Mouse (Mus musculus): ENCODE results near the gene Tiam2. TPM values are rescaled to one million over a fixed set of nuclear protein-coding genes. Genes with fewer than 3 reads are reported as not detected.

Gene Tiam2
- total RNA-seq, 2 experiments from 2014 or later: 89.3 to 104 TPM

GRCm38 (mm10) chr17:3389741-3390140 is 63.4 kb downstream of the Tiam2 start:
- DNase-seq: no peak
- intact Hi-C loops (cut with DNase I): no loop called here

- DNase-seq: no peak
These were observed 67.6 kb downstream of the Tiam2 start for GRCm38 (mm10) chr17:3393981-3394380.

GRCm38 (mm10) chr17:3394985-3395384 is 68.6 kb downstream of the Tiam2 start:
- DNase-seq: no peak
- intact Hi-C loops (cut with DNase I): loop anchor here (5.0 kb wide), 1 partner anchor 48 kb away; no protein-coding TSS in a partner anchor

More at GRCm38 (mm10) chr17:3393981-3394380, 67.6 kb downstream of the Tiam2 start:
- intact Hi-C loops (cut with DNase I): no loop called here

DNA sequence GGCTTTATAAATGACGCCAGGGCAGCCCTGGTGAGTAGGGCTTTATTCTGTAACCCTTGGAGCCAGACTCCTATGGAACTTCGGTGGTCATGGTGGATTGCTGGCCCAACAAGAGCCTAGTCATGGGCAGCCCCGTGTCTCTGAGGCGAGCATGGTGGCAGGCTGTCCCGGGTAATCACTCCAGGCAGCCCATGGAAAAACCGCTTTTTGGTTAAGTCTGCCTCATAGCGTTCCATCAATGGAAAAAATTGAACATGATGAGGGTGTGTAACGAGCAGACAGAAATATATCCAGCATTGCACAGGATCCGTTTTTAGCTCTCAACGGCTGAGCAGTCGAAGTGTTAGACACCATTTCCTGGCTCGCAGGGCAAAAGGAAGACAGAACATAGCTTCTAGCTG is 70.5 kb downstream of the Tiam2 start:
- no peak for DNase-seq

GRCm38 (mm10) chr17:3397836-3398235 is 71.5 kb downstream of the Tiam2 start:
- intact Hi-C loops (cut with DNase I): loop anchor here (5.0 kb wide), 1 partner anchor 51 kb away; no protein-coding TSS in a partner anchor

More for the DNA sequence above, 70.5 kb downstream of the Tiam2 start:
- intact Hi-C loops (cut with DNase I): loop anchor here (5.0 kb wide), 1 partner anchor 50 kb away; no protein-coding TSS in a partner anchor

DNA sequence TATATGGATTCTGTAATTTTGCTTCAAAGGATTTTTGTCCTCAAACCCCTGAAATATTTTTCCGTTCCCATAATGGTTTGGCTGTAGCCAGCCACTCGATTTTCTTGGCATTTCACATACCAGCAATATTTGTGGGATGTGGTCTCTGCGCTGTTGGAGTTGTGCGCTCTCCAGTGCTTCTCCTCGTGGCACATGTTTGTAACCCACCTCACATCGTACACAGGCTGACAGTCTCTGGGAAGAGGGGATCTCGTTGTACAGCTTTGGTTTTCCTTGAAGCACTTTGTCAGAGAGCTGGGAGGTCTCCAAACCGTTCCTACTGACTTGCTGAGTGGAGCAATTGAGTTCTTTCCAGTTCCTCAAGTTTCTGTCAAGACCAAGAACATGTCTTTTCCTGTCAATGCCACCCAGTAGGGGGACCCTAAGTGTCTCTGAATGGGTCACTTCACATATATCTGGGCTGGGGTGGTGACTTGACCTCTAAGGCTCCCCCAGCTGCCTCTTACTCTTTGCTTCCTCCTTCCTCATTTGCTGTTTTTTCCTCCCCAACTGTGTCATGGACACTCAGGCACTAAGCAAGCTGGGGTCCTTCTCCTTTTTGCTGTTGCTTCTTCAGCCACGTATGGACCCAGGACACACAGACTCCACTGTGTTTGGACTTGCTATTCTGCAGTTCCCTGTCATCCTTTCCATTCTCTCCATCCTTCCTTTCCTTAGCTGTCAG is 79.1 kb downstream of the Tiam2 start:
- no peak for DNase-seq
- intact Hi-C loops (cut with DNase I): no loop called here

More at GRCm38 (mm10) chr17:3397836-3398235, 71.5 kb downstream of the Tiam2 start:
- DNase-seq: no peak

- intact Hi-C loops (cut with DNase I): no loop called here
- no peak for DNase-seq
These were observed 80.7 kb downstream of the Tiam2 start for GRCm38 (mm10) chr17:3407051-3407450.

DNA sequence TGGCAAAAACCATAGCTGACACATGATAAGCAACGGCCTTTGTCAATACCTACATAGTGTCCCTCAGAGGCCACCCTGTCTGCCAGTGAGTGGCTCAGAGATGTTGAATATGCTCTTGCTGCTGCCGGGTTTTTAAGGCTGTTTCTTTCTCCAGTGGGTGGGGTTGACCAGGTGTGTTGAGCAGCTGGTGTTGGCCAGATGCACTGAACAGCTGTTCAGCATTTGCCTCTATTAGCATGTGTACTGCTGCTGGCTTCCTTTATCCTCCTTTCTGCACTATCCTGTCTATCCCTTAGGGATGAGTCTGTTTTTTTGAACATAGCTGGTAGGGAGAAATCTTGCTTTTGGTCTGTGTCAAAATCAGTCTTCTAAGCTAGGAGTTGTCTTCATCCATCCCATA is 83.9 kb downstream of the Tiam2 start:
- intact Hi-C loops (cut with DNase I): no loop called here

DNA sequence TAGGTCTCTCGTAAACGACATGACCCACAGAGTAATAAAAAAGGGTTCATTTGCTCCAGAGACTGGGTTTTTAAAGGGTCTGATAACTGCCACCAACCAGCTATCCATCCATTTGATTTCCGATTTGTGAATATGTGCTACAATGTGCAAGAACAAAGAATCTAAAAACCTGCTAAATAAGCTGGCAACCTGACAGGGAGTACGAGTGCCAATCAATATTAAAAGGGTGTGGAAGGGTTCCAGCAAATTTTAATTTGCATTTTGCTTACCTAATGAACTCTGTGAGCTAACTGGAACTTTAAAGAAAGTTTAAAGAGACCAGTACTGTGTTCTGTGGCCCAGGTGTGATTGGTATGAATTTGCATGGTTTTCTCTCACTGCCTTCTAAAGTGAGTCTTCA is 86.4 kb downstream of the Tiam2 start:
- DNase-seq: no peak
- intact Hi-C loops (cut with DNase I): no loop called here

More for the DNA sequence above, 83.9 kb downstream of the Tiam2 start:
- DNase-seq: no peak

DNA sequence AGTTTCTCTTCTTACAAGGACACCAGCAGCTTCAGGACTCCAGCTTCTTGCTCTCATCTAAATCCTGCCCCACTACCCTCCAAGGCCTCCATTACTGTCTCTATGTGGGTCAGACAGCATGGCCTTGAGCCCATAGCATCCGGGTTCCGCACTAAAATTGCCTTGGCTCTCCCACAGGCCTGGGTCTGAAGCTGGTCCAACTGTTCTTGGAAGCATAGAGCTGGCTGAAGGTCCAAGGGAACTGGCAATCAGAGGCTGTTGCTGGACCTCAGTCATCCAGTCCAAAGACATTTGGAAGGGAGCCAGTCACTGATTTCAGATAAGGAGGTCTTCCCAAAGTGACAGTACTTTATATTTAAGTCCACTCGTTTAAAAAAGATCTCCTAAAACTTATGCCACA is 89.2 kb downstream of the Tiam2 start:
- DNase-seq: peak; percentile 60
- intact Hi-C loops (cut with DNase I): no loop called here

GRCm38 (mm10) chr17:3416401-3416800 is 90.0 kb downstream of the Tiam2 start:
- DNase-seq: no peak
- intact Hi-C loops (cut with DNase I): no loop called here

DNA sequence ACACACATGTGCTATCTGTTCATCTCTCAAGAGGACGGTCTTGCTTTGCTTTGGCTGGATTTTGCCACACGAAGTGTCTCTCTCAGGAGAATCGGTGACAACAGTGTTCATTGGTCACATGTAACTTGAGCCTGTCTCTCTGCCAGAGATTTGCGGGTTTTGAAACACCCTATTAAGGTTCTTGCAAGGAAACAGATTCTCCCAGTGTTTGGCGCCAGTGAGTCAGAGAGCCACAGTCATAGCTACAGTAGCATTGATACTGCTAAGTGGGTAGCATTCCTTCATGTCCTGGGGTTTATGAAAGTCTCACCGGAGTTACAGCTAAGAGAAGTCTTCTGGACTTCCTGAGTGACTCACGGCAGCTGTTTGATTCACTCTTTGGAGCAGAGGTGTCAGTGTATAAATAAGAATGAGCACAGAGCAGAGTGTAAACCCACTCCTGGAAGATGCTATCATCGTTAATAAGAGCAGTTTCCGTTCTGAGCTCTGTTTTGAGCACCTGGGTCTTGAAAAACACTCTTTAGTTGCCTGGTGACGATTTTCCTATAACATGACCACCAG is 93.1 kb downstream of the Tiam2 start:
- no peak for DNase-seq
- intact Hi-C loops (cut with DNase I): no loop called here

DNA sequence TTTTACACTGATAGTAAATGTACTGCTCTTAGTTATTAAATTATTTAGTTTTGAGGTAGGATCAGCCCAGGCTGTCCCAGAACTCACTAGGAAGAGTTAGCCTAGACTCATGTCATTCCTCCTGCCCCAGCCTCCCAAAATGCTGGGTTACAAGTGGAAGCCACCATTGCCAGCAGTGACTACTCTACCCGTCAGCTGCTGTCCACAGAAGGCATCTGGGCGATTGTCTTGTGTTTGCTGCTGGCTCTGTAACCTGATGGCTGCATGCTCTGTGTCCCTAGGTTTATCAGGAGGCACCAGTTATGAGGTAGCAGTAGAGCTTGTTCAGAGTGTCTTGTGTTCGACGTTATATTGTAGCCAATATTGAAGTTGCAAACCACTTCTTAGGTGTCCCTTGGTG is 93.8 kb downstream of the Tiam2 start:
- no peak for DNase-seq
- intact Hi-C loops (cut with DNase I): no loop called here

- intact Hi-C loops (cut with DNase I): no loop called here
These were observed 97.0 kb downstream of the Tiam2 start for GRCm38 (mm10) chr17:3423416-3423815.

GRCm38 (mm10) chr17:3428659-3429058 is 102.3 kb downstream of the Tiam2 start:
- no peak for DNase-seq
- intact Hi-C loops (cut with DNase I): no loop called here

More at GRCm38 (mm10) chr17:3423416-3423815, 97.0 kb downstream of the Tiam2 start:
- no peak for DNase-seq

GRCm38 (mm10) chr17:3432590-3433498 is 106.5 kb downstream of the Tiam2 start:
- intact Hi-C loops (cut with DNase I): no loop called here
- DNase-seq: no peak

GRCm38 (mm10) chr17:3433521-3434271 is 107.3 kb downstream of the Tiam2 start:
- intact Hi-C loops (cut with DNase I): no loop called here

GRCm38 (mm10) chr17:3435299-3435698 is 108.9 kb downstream of the Tiam2 start:
- intact Hi-C loops (cut with DNase I): no loop called here
- DNase-seq: no peak

More at GRCm38 (mm10) chr17:3433521-3434271, 107.3 kb downstream of the Tiam2 start:
- DNase-seq: no peak

DNA sequence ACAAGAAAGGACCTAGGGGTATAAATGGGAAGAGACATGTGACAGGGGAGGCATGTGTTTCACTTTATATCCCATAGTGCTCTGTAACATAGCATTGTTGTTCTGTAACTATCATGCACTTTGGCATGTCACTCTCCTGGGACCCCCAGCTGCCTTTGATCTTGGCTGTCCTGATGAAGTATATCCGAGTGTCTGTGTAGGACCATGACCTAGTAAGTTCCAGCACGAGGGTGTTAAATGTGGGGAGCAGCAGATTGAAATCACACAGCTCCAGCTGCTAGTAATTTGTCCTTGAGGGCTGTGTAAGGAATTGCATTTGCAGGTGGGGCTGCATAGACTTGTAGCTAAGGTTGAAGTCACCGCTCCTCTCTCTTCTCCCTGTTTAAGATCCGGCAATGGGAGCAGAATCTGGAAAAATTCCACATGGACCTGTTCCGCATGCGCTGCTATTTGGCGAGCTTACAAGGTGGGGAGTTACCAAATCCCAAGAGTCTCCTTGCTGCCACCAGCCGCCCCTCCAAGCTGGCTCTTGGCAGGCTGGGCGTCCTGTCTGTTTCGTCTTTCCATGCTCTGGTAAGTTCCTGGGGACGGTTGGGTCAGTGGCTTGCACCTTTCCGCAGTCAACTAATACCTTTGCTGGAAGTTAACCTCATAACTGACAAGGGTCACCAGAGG is 110.6 kb downstream of the Tiam2 start:
- DNase-seq: peak; percentile 37
- intact Hi-C loops (cut with DNase I): no loop called here
